Mouse (Mus musculus) heart, postnatal 0 days (tissue): Measurements from ENCODE around the gene Nkain4. TPM values are rescaled to one million over a fixed set of nuclear protein-coding genes. Genes with fewer than 3 reads are reported as not detected.

ENCODE experiments used
- ATAC-seq: fragments of 200-750 bp; cut with Nextera tagmentation; 2 replicates; pipeline ENCODE4 v1.8.0; 2017; ENCODE audit warnings: low read depth, moderate number of reproducible peaks, moderate library complexity; ENCODE audit not compliant: insufficient read depth
- DNase-seq: peaks from one replicate; pipeline ENCODE4 v3.0.0-alpha.2; 2016; ENCODE audit warnings: low spot score
- H3K27ac ChIP-seq: fragments of 300-500 bp; sonication (generic); 2 replicates; pipeline ENCODE4 v1.5.1; 2014; ENCODE audit warnings: low read depth, mild to moderate bottlenecking
- H3K27me3 ChIP-seq: fragments of 300-500 bp; sonication (generic); 2 replicates; pipeline ENCODE4 v1.6.1; 2014; ENCODE audit warnings: low read length, mixed read lengths; ENCODE audit not compliant: control insufficient read depth, insufficient read depth
- H3K36me3 ChIP-seq: fragments of 300-500 bp; sonication (generic); replicated peaks from 2 replicates; pipeline ENCODE4 v1.6.1; 2014; ENCODE audit warnings: low read length, mixed read lengths; ENCODE audit not compliant: control insufficient read depth, insufficient read depth
- H3K4me1 ChIP-seq: fragments of 300-500 bp; sonication (generic); 2 replicates; pipeline ENCODE4 v1.6.1; 2014; ENCODE audit warnings: antibody characterized with exemption; ENCODE audit not compliant: control insufficient read depth, insufficient read depth
- H3K4me2 ChIP-seq: fragments of 300-500 bp; sonication (generic); 2 replicates; pipeline ENCODE4 v1.6.1; 2014; ENCODE audit warnings: low read depth, mild to moderate bottlenecking, low read length, moderate library complexity
- H3K4me3 ChIP-seq: fragments of 300-500 bp; sonication (generic); 2 replicates; pipeline ENCODE4 v1.5.1; 2014; ENCODE audit warnings: low read depth, low read length
- H3K9ac ChIP-seq: fragments of 300-500 bp; sonication (generic); replicated peaks from 2 replicates; pipeline ENCODE4 v1.6.1; 2014; ENCODE audit warnings: low read depth, low read length, mixed read lengths
- H3K9me3 ChIP-seq: fragments of 300-500 bp; sonication (generic); replicated peaks from 2 replicates; pipeline ENCODE4 v1.6.1; 2016; ENCODE audit warnings: low read length; ENCODE audit not compliant: control insufficient read depth
- CTCF ChIP-seq: IDR thresholded peaks from 2 replicates; pipeline ENCODE4 v1.5.1; 2016; ENCODE audit warnings: antibody characterized with exemption, control low read depth, low read depth
- EP300 ChIP-seq: IDR thresholded peaks from 2 replicates; pipeline ENCODE4 v1.6.1; 2016; ENCODE audit warnings: antibody characterized with exemption, low read depth
- WGBS: fragments of 180-500 bp; shearing (Covaris S2); extraction: QIAGEN DNeasy Blood & Tissue Kit; methylation state at CpG from one replicate; pipeline ENCODE4 v1.1.7; 2014; 5-methylcytosine and 5-hydroxymethylcytosine counted together
- polyA plus RNA-seq: library from polyadenylated mRNA; unstranded; fragments of >200 nt; fragmentation: Nextera tagmentation; extraction: Ambion mirVana; gene quantifications from 2 replicates; pipeline ENCODE4 v1.2.1, GENCODE M21; 2015
- total RNA-seq: library from RNA; depleted of rRNA; stranded (reverse); fragments of >200 nt; gene quantifications from 2 replicates; pipeline ENCODE4 v1.2.3, GENCODE M21; 2014; ENCODE audit warnings: low replicate concordance

Gene Nkain4
- total and polyA plus RNA-seq, 2 experiments from 2014 or later: 9.8 to 27.6 TPM

- Histone ChIP-seq H3K4me3 (no peak overlapping the region), H3K9ac (no peak overlapping the region), H3K36me3 (no peaks in the 10 kb centered on the region), H3K4me1 (no peaks in the 10 kb centered on the region), H3K4me2 (no peak overlapping the region), H3K27me3 (no peaks in the 10 kb centered on the region), H3K9me3 (no peaks in the 10 kb centered on the region), H3K27ac (no peak overlapping the region)
- DNase-seq (no peak), ATAC-seq (no peak)
- TF ChIP-seq CTCF (no peak), EP300 (no peak)
- 70% methylated on average over 4 of the region's 4 CpGs for WGBS
Measured at GRCm38 (mm10) chr2:180990347-180990746, 35.8 kb upstream of the Nkain4 start.

DNA sequence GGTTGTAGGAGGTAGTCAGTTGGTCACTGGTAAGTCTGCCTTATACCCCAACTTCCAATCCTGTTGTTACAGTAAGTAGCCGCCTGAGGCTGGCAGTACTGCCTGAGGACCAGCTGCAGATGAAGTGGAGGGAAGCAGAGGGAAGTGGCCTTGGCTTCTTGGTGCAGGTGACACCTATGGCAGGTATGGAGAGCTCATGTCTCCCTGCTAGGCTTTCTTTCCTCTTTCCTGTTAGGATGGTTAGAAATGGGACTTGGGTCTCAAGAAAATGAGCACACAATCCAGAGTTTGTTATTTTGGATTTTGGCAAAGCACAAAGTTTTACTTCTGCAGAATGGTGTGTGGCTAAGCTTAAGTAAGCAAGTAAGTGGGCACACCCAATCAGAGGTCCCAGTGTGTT is 34.4 kb upstream of the Nkain4 start:
- 58% methylated on average over 1 of the region's 1 CpGs for WGBS
- H3K9me3 ChIP-seq: no peaks in the 10 kb centered on the region
- ATAC-seq: no peak

GRCm38 (mm10) chr2:180988347-180988913 is 33.9 kb upstream of the Nkain4 start:
- ATAC-seq (peak; percentile 44; the same call in 1 of the 2 replicates), DNase-seq (no peak)
- 0 out of 2 replicates have a peak, but pooled peaks cover 2% of the 10 kb centered on the region for H3K36me3 ChIP-seq
- H3K4me3 ChIP-seq: no peak overlapping the region
- H3K9ac ChIP-seq: no peak overlapping the region
- H3K27ac ChIP-seq: no peak overlapping the region
- no peaks in the 10 kb centered on the region for H3K9me3 ChIP-seq
- H3K4me2 ChIP-seq: no peak overlapping the region
- TF ChIP-seq CTCF (peak; percentile 18), EP300 (no peak)
- 53% methylated on average over 3 of the region's 3 CpGs for WGBS
- no peaks in the 10 kb centered on the region for H3K27me3 ChIP-seq
- no peaks in the 10 kb centered on the region for H3K4me1 ChIP-seq

More for the DNA sequence above, 34.4 kb upstream of the Nkain4 start:
- no peak for DNase-seq
- TF ChIP-seq CTCF: no peak
- TF ChIP-seq EP300: no peak
- Histone ChIP-seq H3K36me3 (0 out of 2 replicates have a peak, but pooled peaks cover 2% of the 10 kb centered on the region), H3K27me3 (no peaks in the 10 kb centered on the region), H3K9ac (no peak overlapping the region), H3K27ac (no peak overlapping the region), H3K4me2 (no peak overlapping the region), H3K4me3 (no peak overlapping the region), H3K4me1 (no peaks in the 10 kb centered on the region)

GRCm38 (mm10) chr2:180987432-180988030 is 33.0 kb upstream of the Nkain4 start:
- H3K4me1 ChIP-seq: no peaks in the 10 kb centered on the region
- TF ChIP-seq EP300 (no peak), CTCF (no peak)
- H3K27ac ChIP-seq: no peak overlapping the region
- H3K4me3 ChIP-seq: no peak overlapping the region
- ATAC-seq: peak; percentile 21; the same call in 1 of the 2 replicates
- no peak overlapping the region for H3K4me2 ChIP-seq
- no peaks in the 10 kb centered on the region for H3K9me3 ChIP-seq
- WGBS: 26% methylated on average over 5 of the region's 5 CpGs
- DNase-seq: no peak
- H3K27me3 ChIP-seq: no peaks in the 10 kb centered on the region
- no peak overlapping the region for H3K9ac ChIP-seq
- peaks cover 7% of the 10 kb centered on the region for H3K36me3 ChIP-seq

- ATAC-seq: no peak
- H3K36me3 ChIP-seq: peaks cover 13% of the 10 kb centered on the region
- DNase-seq: no peak
- H3K4me2 ChIP-seq: no peak overlapping the region
- H3K27ac ChIP-seq: no peak overlapping the region
- no peak overlapping the region for H3K9ac ChIP-seq
- TF ChIP-seq EP300: no peak
- TF ChIP-seq CTCF: no peak
- WGBS: 50% methylated on average over 1 of the region's 1 CpGs
- H3K4me3 ChIP-seq: no peak overlapping the region
- H3K27me3 ChIP-seq: no peaks in the 10 kb centered on the region
- H3K9me3 ChIP-seq: no peaks in the 10 kb centered on the region
- H3K4me1 ChIP-seq: no peaks in the 10 kb centered on the region
Measured at GRCm38 (mm10) chr2:180987001-180987400, 32.5 kb upstream of the Nkain4 start.

GRCm38 (mm10) chr2:180986449-180986848 is 31.9 kb upstream of the Nkain4 start, which contains the start of gene Col20a1:
TSS of gene Col20a1 (plus strand) at chr2:180986535.
- 55% methylated on average over 2 of the region's 2 CpGs for WGBS
- no peak within 1 kb of the TSS for H3K27ac ChIP-seq
- no peak within 1 kb of the TSS for H3K4me2 ChIP-seq
- no peak within 1 kb of the TSS for H3K9ac ChIP-seq
- no peaks in the 10 kb centered on the region for H3K9me3 ChIP-seq
- no peak within 1 kb of the TSS for H3K4me3 ChIP-seq
- TF ChIP-seq EP300 (no peak), CTCF (no peak)
- H3K4me1 ChIP-seq: no peaks in the 10 kb centered on the region
- peaks cover 18% of the 10 kb centered on the region for H3K36me3 ChIP-seq
- DNase-seq: no peak
- no peaks in the 10 kb centered on the region for H3K27me3 ChIP-seq
- ATAC-seq: no peak
